Mouse (Mus musculus): ENCODE measurements around the gene Pla2g3.

GRCm38 (mm10) chr11:3471448-3471850 lies 16.6 kb upstream of the Pla2g3 start:
- TF ChIP-seq POLR2A (IDR thresholded peaks at IDR 0.05; ENCODE audit: insufficient read depth, low read length) (no peak), CTCF (IDR thresholded peaks at IDR 0.05; ENCODE audit: low read depth, low read length) (no peak), EP300 (IDR thresholded peaks at IDR 0.05; ENCODE audit: insufficient read depth, low read depth, low read length) (no peak)
